Mouse (Mus musculus) olfactory bulb, adult 2 months (tissue): ENCODE data around the gene Mrnip. TPM values are rescaled to one million over a fixed set of nuclear protein-coding genes. Genes with fewer than 3 reads are reported as not detected.

Experiments
- H3K27ac ChIP-seq: fragments of 200-500 bp; 2 replicates; pipeline ENCODE4 v1.5.1; 2012; ENCODE audit warnings: low read depth, low read length; ENCODE audit not compliant: insufficient read depth
- H3K4me1 ChIP-seq: fragments of 200-500 bp; 2 replicates; pipeline ENCODE4 v1.6.1; 2012; ENCODE audit warnings: low read length; ENCODE audit not compliant: control insufficient read depth, insufficient read depth
- H3K4me3 ChIP-seq: fragments of 200-500 bp; 2 replicates; pipeline ENCODE4 v1.5.1; 2012; ENCODE audit warnings: mild to moderate bottlenecking, low read depth, low read length, moderate library complexity; ENCODE audit not compliant: insufficient read depth
- CTCF ChIP-seq: fragments of 200-500 bp; IDR thresholded peaks from 2 replicates; pipeline ENCODE4 v1.5.1; 2012; ENCODE audit warnings: low read depth, mild to moderate bottlenecking, low read length, moderate library complexity; ENCODE audit not compliant: insufficient read depth
- POLR2A ChIP-seq: fragments of 200-500 bp; IDR thresholded peaks from 2 replicates; pipeline ENCODE4 v1.6.1; 2012; ENCODE audit warnings: mild to moderate bottlenecking, low read depth, low read length, moderate library complexity; ENCODE audit not compliant: insufficient read depth
- WGBS: fragments of 180-500 bp; shearing (Covaris S2); methylation state at CpG from one replicate; pipeline ENCODE4 v1.1.7; 2018; 5-methylcytosine and 5-hydroxymethylcytosine counted together
- polyA plus RNA-seq: library from polyadenylated mRNA; stranded (reverse); fragments of >200 nt; gene quantifications from 2 replicates; pipeline ENCODE4 v1.2.4, GENCODE M21; 2012; ENCODE audit warnings: low replicate concordance; ENCODE audit not compliant: missing spikeins, insufficient read depth, insufficient read length

The Mrnip gene
- polyA plus RNA-seq, 1 experiment, result not detected

GRCm38 (mm10) chr11:50177111-50177510, 2.9 kb downstream of the Mrnip start:
- TF ChIP-seq CTCF (no peak), POLR2A (no peak)

DNA sequence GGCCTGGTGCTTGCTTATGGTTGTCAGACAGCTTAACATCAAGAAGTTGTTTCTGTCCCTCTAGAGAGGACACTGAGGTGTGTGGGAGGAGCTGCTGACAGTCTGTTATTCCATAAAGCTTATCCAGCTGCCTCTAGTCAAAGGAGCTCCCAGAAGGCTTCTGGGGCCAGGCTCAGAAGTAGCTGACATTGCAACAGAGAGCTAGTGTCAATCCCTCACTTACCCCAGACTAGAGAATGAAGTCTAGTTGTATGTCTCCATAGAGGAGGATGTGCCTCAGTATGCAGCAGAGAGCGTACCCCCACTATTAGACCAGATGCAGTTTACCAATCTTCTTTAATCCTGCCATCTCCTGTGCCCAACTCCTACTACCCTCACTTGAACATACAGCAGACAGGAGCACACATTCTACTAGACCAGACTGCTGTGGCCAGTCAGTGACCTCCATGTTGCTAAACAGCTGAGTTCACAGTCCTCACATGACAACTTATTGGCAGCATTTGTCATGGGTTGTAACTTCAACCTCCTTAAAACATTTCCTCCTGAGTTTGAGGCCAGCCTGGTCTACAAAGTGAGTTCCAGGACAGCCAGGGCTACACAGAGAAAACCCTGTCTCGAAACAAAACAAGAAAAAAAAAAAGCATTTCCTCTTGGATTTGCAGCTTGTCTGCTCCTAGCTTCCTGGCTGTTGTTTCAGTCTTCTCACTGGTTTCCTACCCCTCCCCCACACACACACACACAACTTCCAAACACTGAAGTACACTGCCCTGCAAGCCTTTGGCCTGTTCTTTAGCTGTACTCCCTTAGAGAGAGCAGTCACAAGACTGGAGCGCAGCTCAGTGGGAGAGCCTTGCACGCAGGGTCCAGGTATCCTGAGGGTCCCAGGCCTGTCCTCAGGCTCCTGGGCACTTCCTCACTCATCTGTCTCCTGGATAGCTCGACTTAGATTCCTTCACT, 4.6 kb downstream of the Mrnip start:
- Histone ChIP-seq H3K4me1 (no peaks in the 10 kb centered on the region), H3K4me3 (no peak overlapping the region), H3K27ac (no peak overlapping the region)
- WGBS, result 85% methylated on average over 5 of the region's 5 CpGs
- TF ChIP-seq POLR2A (no peak), CTCF (no peak)

More at GRCm38 (mm10) chr11:50177111-50177510, 2.9 kb downstream of the Mrnip start:
- no peak overlapping the region for H3K27ac ChIP-seq
- H3K4me1 ChIP-seq, result no peaks in the 10 kb centered on the region
- 72% methylated on average over 6 of the region's 6 CpGs for WGBS
- no peak overlapping the region for H3K4me3 ChIP-seq

- WGBS, result 89% methylated on average over 6 of the region's 6 CpGs
- H3K27ac ChIP-seq, result no peak overlapping the region
- no peaks in the 10 kb centered on the region for H3K4me1 ChIP-seq
- no peak overlapping the region for H3K4me3 ChIP-seq
- TF ChIP-seq POLR2A (no peak), CTCF (no peak)
These were observed 6.4 kb downstream of the Mrnip start for GRCm38 (mm10) chr11:50180478-50181231.

DNA sequence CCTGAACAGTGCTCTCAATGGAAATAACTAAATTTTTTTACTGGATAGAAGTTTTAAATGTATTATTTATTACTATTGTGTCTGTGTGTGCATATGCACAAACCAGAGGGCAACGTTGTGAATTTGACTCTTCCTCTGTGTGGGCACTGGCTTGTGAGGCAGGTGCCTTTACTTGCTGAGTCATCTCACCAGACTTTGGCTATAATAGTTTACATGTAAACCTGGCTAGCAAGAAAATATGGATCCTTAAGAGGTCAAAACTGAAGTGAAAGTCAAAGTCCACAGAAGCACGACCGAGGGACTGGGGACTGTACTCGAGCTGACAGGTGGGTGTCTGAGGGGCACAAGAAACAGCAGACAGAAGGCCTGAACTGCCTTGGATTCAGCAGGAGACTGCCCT, 8.5 kb downstream of the Mrnip start:
- TF ChIP-seq CTCF, result no peak
- TF ChIP-seq POLR2A, result no peak
- 85% methylated on average over 4 of the region's 4 CpGs for WGBS
- no peaks in the 10 kb centered on the region for H3K4me1 ChIP-seq
- H3K4me3 ChIP-seq, result no peak overlapping the region
- no peak overlapping the region for H3K27ac ChIP-seq

DNA sequence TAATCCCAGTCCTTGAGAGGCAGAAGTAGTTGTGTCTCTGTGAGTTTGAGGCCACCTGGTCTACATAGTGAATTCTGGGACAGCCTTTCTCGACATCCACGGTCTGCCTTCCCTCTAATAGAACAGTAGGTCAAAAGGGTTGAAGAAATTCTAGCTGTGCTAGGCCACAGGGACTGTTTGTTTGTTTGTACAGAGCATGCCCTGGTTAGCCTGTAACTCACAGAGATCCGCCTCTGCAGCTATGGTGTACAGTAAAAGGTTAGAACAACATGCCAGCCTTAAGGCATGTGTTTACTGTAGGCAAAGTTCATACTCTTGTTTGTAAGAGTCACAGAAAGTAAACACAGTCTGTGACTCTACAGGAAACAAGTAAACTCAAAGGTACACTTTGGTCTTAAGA, 10.5 kb downstream of the Mrnip start:
- Histone ChIP-seq H3K4me1 (no peaks in the 10 kb centered on the region), H3K4me3 (no peak overlapping the region), H3K27ac (no peak overlapping the region)
- no peak for TF ChIP-seq POLR2A
- TF ChIP-seq CTCF, result no peak
- 90% methylated on average over 3 of the region's 3 CpGs for WGBS

- WGBS, result 83% methylated on average over 7 of the region's 7 CpGs
- no peak for TF ChIP-seq POLR2A
- no peaks in the 10 kb centered on the region for H3K4me1 ChIP-seq
These were observed 14.4 kb downstream of the Mrnip start for GRCm38 (mm10) chr11:50188682-50189081.

DNA sequence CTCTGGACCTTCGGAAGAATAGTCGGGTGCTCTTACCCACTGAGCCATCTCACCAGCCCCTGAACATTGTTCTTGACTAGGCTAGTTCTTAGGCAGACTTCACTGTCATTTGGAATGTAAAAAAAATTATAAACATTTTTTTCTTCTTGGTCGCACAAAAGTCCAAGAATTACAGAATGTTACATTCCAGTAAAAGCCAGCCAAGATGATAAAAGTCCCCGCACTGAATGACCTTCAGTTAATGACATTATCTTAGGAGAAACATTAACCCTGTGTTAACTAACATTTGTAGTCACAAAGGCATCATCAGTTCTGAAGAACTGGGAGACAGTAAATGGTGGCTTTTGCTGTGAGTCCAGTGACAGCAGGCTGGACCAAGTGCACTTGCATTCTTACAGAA, 16.1 kb downstream of the Mrnip start:
- WGBS, result 90% methylated on average over 4 of the region's 4 CpGs
- H3K4me1 ChIP-seq, result no peaks in the 10 kb centered on the region
- no peak overlapping the region for H3K4me3 ChIP-seq
- H3K27ac ChIP-seq, result no peak overlapping the region
- no peak for TF ChIP-seq CTCF
- TF ChIP-seq POLR2A, result no peak

More at GRCm38 (mm10) chr11:50188682-50189081, 14.4 kb downstream of the Mrnip start:
- Histone ChIP-seq H3K4me3 (no peak overlapping the region), H3K27ac (no peak overlapping the region)

DNA sequence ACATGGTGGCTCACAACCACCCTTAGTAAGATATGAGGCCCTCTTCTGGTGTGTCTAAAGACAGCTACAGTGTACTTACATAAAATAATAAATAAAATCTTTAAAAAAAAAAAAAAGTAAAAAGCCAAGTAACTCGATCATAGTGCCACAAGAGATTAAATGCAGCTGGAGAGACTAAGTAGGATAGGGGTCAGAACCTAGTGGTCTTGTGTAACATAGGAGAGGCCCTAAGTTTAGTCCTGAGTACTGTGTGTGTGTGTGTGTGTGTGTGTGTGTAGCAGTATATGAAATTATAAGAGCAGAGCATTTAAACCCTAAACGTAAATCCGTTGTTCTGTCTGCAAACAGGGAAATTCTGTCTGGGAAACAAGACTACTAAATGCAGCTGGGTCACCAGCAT, 18.0 kb downstream of the Mrnip start:
- no peak for TF ChIP-seq CTCF
- TF ChIP-seq POLR2A, result no peak
- Histone ChIP-seq H3K4me1 (no peaks in the 10 kb centered on the region), H3K4me3 (no peak overlapping the region), H3K27ac (no peak overlapping the region)
- 89% methylated on average over 3 of the region's 3 CpGs for WGBS

GRCm38 (mm10) chr11:50194070-50194469, 19.8 kb downstream of the Mrnip start:
- Histone ChIP-seq H3K4me3 (no peak overlapping the region), H3K27ac (no peak overlapping the region), H3K4me1 (no peaks in the 10 kb centered on the region)
- no peak for TF ChIP-seq CTCF
- no peak for TF ChIP-seq POLR2A
- WGBS, result 88% methylated on average over 7 of the region's 7 CpGs
